Mouse (Mus musculus) hindbrain, embryonic 11.5 days (tissue): Measurements from ENCODE around the gene Ptcd2. TPM values are rescaled to one million over a fixed set of nuclear protein-coding genes. Genes with fewer than 3 reads are reported as not detected.

ENCODE experiments used
- ATAC-seq: fragments of 200-750 bp; cut with Nextera tagmentation; 2 replicates; pipeline ENCODE4 v1.8.0; 2017; ENCODE audit warnings: mild to moderate bottlenecking, moderate TSS enrichment, moderate library complexity; ENCODE audit not compliant: low FRiP score
- DNase-seq: peaks from one replicate; pipeline ENCODE4 v3.0.0-alpha.2; 2015; ENCODE audit warnings: low spot score
- H3K27ac ChIP-seq: fragments of 300-500 bp; sonication (generic); 2 replicates; pipeline ENCODE4 v1.5.1; 2014; ENCODE audit warnings: mild to moderate bottlenecking, low read depth, low read length
- H3K27me3 ChIP-seq: fragments of 300-500 bp; sonication (generic); 2 replicates; pipeline ENCODE4 v1.6.1; 2014; ENCODE audit warnings: mild to moderate bottlenecking, low read length, moderate library complexity, mixed read lengths; ENCODE audit not compliant: control insufficient read depth, insufficient read depth
- H3K36me3 ChIP-seq: fragments of 300-500 bp; sonication (generic); 2 replicates; pipeline ENCODE4 v1.6.1; 2014; ENCODE audit warnings: mild to moderate bottlenecking, low read length, moderate library complexity, mixed read lengths; ENCODE audit not compliant: control insufficient read depth, insufficient read depth
- H3K4me1 ChIP-seq: fragments of 300-500 bp; sonication (generic); replicated peaks from 2 replicates; pipeline ENCODE4 v1.6.1; 2014; ENCODE audit warnings: low read length, mixed read lengths; ENCODE audit not compliant: control insufficient read depth, insufficient read depth
- H3K4me2 ChIP-seq: fragments of 300-500 bp; sonication (generic); replicated peaks from 2 replicates; pipeline ENCODE4 v1.6.1; 2014; ENCODE audit warnings: mild to moderate bottlenecking, low read depth, low read length
- H3K4me3 ChIP-seq: fragments of 300-500 bp; sonication (generic); 2 replicates; pipeline ENCODE4 v1.5.1; 2014; ENCODE audit warnings: low read depth, low read length
- H3K9ac ChIP-seq: fragments of 300-500 bp; sonication (generic); 2 replicates; pipeline ENCODE4 v1.6.1; 2014; ENCODE audit warnings: low read depth, low read length
- H3K9me3 ChIP-seq: fragments of 300-500 bp; sonication (generic); 2 replicates; pipeline ENCODE4 v1.6.1; 2016; ENCODE audit warnings: low read length; ENCODE audit not compliant: control insufficient read depth
- WGBS: fragments of 180-500 bp; shearing (Covaris S2); extraction: QIAGEN DNeasy Blood & Tissue Kit; methylation state at CpG from one replicate; pipeline ENCODE4 v1.1.7; 2014; 5-methylcytosine and 5-hydroxymethylcytosine counted together
- polyA plus RNA-seq: library from polyadenylated mRNA; unstranded; fragments of >200 nt; fragmentation: Nextera tagmentation; extraction: Ambion mirVana; gene quantifications from 2 replicates; pipeline ENCODE4 v1.2.1, GENCODE M21; 2014

Gene Ptcd2
- polyA plus RNA-seq, 1 experiment from 2014 or later, result 51.9 TPM

GRCm38 (mm10) chr13:99378223-99378622 lies 33.7 kb upstream of the Ptcd2 start:
- no peak overlapping the region for H3K9ac ChIP-seq
- DNase-seq, result no peak
- WGBS, result 95% methylated on average over 1 of the region's 1 CpGs
- H3K27ac ChIP-seq, result no peak overlapping the region
- no peak for ATAC-seq
- 0 out of 2 replicates have a peak, but pooled peaks cover 2% of the 10 kb centered on the region for H3K4me1 ChIP-seq
- H3K4me3 ChIP-seq, result no peak overlapping the region
- no peaks in the 10 kb centered on the region for H3K27me3 ChIP-seq
- no peak overlapping the region for H3K4me2 ChIP-seq
- no peaks in the 10 kb centered on the region for H3K36me3 ChIP-seq
- H3K9me3 ChIP-seq, result no peaks in the 10 kb centered on the region

GRCm38 (mm10) chr13:99377055-99377454 lies 32.5 kb upstream of the Ptcd2 start:
- Histone ChIP-seq H3K27ac (no peak overlapping the region), H3K27me3 (no peaks in the 10 kb centered on the region), H3K9ac (no peak overlapping the region), H3K9me3 (no peaks in the 10 kb centered on the region), H3K4me3 (no peak overlapping the region), H3K36me3 (no peaks in the 10 kb centered on the region), H3K4me1 (0 out of 2 replicates have a peak, but pooled peaks cover 2% of the 10 kb centered on the region), H3K4me2 (no peak overlapping the region)
- ATAC-seq, result no peak
- no peak for DNase-seq
- 95% methylated on average over 6 of the region's 6 CpGs for WGBS

- Histone ChIP-seq H3K4me3 (no peak overlapping the region), H3K4me2 (no peak overlapping the region), H3K27ac (no peak overlapping the region), H3K4me1 (0 out of 2 replicates have a peak, but pooled peaks cover 2% of the 10 kb centered on the region), H3K9ac (no peak overlapping the region), H3K36me3 (no peaks in the 10 kb centered on the region), H3K9me3 (no peaks in the 10 kb centered on the region), H3K27me3 (no peaks in the 10 kb centered on the region; the same call in 1 of the 2 replicates)
- WGBS, result 38% methylated on average over 6 of the region's 6 CpGs
- ATAC-seq (no peak), DNase-seq (peak; percentile 91)
Observed at GRCm38 (mm10) chr13:99375550-99375949, 31.0 kb upstream of the Ptcd2 start.

- no peaks in the 10 kb centered on the region; the same call in 1 of the 2 replicates for H3K27me3 ChIP-seq
- no peaks in the 10 kb centered on the region for H3K36me3 ChIP-seq
- no peak overlapping the region for H3K27ac ChIP-seq
- DNase-seq, result no peak
- no peak overlapping the region for H3K4me3 ChIP-seq
- ATAC-seq, result no peak
- H3K4me2 ChIP-seq, result no peak overlapping the region
- H3K9me3 ChIP-seq, result no peaks in the 10 kb centered on the region
- H3K9ac ChIP-seq, result no peak overlapping the region
- H3K4me1 ChIP-seq, result 0 out of 2 replicates have a peak, but pooled peaks cover 2% of the 10 kb centered on the region
- WGBS, result 80% methylated on average over 4 of the region's 4 CpGs
Observed at GRCm38 (mm10) chr13:99374191-99374590, 29.7 kb upstream of the Ptcd2 start.

GRCm38 (mm10) chr13:99373684-99374083 lies 29.2 kb upstream of the Ptcd2 start:
- no peak for ATAC-seq
- 80% methylated on average over 7 of the region's 7 CpGs for WGBS
- H3K27me3 ChIP-seq, result no peaks in the 10 kb centered on the region; the same call in 1 of the 2 replicates
- 0 out of 2 replicates have a peak, but pooled peaks cover 2% of the 10 kb centered on the region for H3K4me1 ChIP-seq
- no peak overlapping the region for H3K4me2 ChIP-seq
- H3K9me3 ChIP-seq, result no peaks in the 10 kb centered on the region
- H3K27ac ChIP-seq, result no peak overlapping the region
- DNase-seq, result no peak
- no peak overlapping the region for H3K9ac ChIP-seq
- no peak overlapping the region for H3K4me3 ChIP-seq
- H3K36me3 ChIP-seq, result no peaks in the 10 kb centered on the region

GRCm38 (mm10) chr13:99371285-99371684 lies 26.8 kb upstream of the Ptcd2 start:
- DNase-seq (no peak), ATAC-seq (no peak)
- no peak overlapping the region for H3K27ac ChIP-seq
- no peak overlapping the region for H3K9ac ChIP-seq
- no peaks in the 10 kb centered on the region; the same call in 1 of the 2 replicates for H3K27me3 ChIP-seq
- 95% methylated on average over 5 of the region's 5 CpGs for WGBS
- H3K9me3 ChIP-seq, result no peaks in the 10 kb centered on the region
- 0 out of 2 replicates have a peak, but pooled peaks cover 2% of the 10 kb centered on the region for H3K4me1 ChIP-seq
- H3K4me2 ChIP-seq, result no peak overlapping the region
- H3K4me3 ChIP-seq, result no peak overlapping the region
- no peaks in the 10 kb centered on the region for H3K36me3 ChIP-seq

GRCm38 (mm10) chr13:99369103-99369502 lies 24.6 kb upstream of the Ptcd2 start:
- no peak overlapping the region for H3K4me2 ChIP-seq
- peak; percentile 31 for DNase-seq
- no peaks in the 10 kb centered on the region; the same call in 1 of the 2 replicates for H3K27me3 ChIP-seq
- no peaks in the 10 kb centered on the region for H3K9me3 ChIP-seq
- H3K36me3 ChIP-seq, result no peaks in the 10 kb centered on the region
- WGBS, result 53% methylated on average over 12 of the region's 12 CpGs
- ATAC-seq, result no peak
- no peak overlapping the region for H3K4me3 ChIP-seq
- no peak overlapping the region for H3K9ac ChIP-seq
- no peaks in the 10 kb centered on the region for H3K4me1 ChIP-seq
- H3K27ac ChIP-seq, result no peak overlapping the region

- Histone ChIP-seq H3K9me3 (no peaks in the 10 kb centered on the region), H3K4me2 (no peak overlapping the region), H3K27ac (no peak overlapping the region), H3K9ac (no peak overlapping the region), H3K4me3 (no peak overlapping the region), H3K36me3 (no peaks in the 10 kb centered on the region), H3K27me3 (no peaks in the 10 kb centered on the region; the same call in 1 of the 2 replicates), H3K4me1 (no peaks in the 10 kb centered on the region)
- ATAC-seq, result no peak
- DNase-seq, result no peak
- WGBS, result 92% methylated on average over 12 of the region's 12 CpGs
Observed at GRCm38 (mm10) chr13:99367554-99368174, 23.2 kb upstream of the Ptcd2 start.
